Mouse (Mus musculus) spleen, adult 2 months (tissue): ENCODE results near the gene Epb41l4b.

Experiments used
- CTCF ChIP-seq: fragments of 200-500 bp; IDR thresholded peaks from 2 replicates; pipeline ENCODE4 v1.5.1; 2011; ENCODE audit warnings: mild to moderate bottlenecking, inconsistent platforms; ENCODE audit not compliant: insufficient read depth, insufficient read length, insufficient replicate concordance; ENCODE audit errors: extremely low read depth
- POLR2A ChIP-seq: fragments of 200-500 bp; IDR thresholded peaks from 2 replicates; pipeline ENCODE4 v1.6.1; 2011; ENCODE audit warnings: low read depth, low read length, inconsistent platforms

DNA sequence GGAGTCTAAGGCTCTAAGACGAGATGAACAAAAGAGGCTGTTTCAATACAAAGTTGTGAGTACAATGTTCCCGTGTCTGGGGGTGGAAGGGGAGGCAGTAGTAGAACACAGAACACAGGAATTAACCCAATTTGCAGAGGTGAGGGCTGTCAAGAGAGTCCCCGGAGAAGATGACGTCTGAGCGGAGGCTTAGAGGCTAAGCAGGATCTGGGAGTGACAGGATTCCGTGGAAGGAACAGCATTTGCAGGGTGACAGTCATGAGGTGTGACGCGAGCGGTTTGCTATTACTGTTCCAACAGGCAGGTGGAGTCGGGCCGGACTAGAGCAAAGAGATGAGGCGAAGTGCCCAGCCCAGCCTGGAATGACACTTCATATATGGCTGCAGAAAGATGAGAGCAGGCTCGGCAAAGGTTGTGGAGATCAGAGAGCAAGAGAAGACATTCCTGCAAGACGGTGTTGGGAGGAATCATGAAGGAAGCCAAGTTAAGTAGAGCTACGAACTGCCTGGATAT lies 82.9 kb downstream of the Epb41l4b start:
- TF ChIP-seq CTCF (no peak), POLR2A (no peak)
